Mouse (Mus musculus) stomach, embryonic 15.5 days (tissue): ENCODE results near the gene Nol6. TPM values are rescaled to one million over a fixed set of nuclear protein-coding genes. Genes with fewer than 3 reads are reported as not detected.
A peak's percentile ranks its signal among the peaks of the same experiment; 100 is the strongest.

Source experiments
- ATAC-seq: fragments of 200-750 bp; cut with Nextera tagmentation; 2 replicates; pipeline ENCODE4 v1.8.0; 2017; ENCODE audit warnings: low read depth, moderate number of reproducible peaks, moderate TSS enrichment; ENCODE audit not compliant: insufficient read depth, low FRiP score
- H3K27ac ChIP-seq: fragments of 300-500 bp; sonication (generic); 2 replicates; pipeline ENCODE4 v1.5.1; 2015; ENCODE audit warnings: mild to moderate bottlenecking, inconsistent platforms
- H3K27me3 ChIP-seq: fragments of 300-500 bp; sonication (generic); replicated peaks from 2 replicates; pipeline ENCODE4 v1.6.1; 2015; ENCODE audit warnings: inconsistent platforms
- H3K36me3 ChIP-seq: fragments of 300-500 bp; sonication (generic); 2 replicates; pipeline ENCODE4 v1.6.1; 2015; ENCODE audit warnings: inconsistent platforms
- H3K4me1 ChIP-seq: fragments of 300-500 bp; sonication (generic); 2 replicates; pipeline ENCODE4 v1.6.1; 2015; ENCODE audit warnings: inconsistent platforms
- H3K4me2 ChIP-seq: fragments of 300-500 bp; sonication (generic); 2 replicates; pipeline ENCODE4 v1.6.1; 2015; ENCODE audit warnings: mild to moderate bottlenecking, inconsistent platforms
- H3K4me3 ChIP-seq: fragments of 300-500 bp; sonication (generic); replicated peaks from 2 replicates; pipeline ENCODE4 v1.5.1; 2015; ENCODE audit warnings: inconsistent platforms
- H3K9ac ChIP-seq: fragments of 300-500 bp; sonication (generic); 2 replicates; pipeline ENCODE4 v1.6.1; 2015; ENCODE audit warnings: inconsistent platforms
- H3K9me3 ChIP-seq: fragments of 300-500 bp; sonication (generic); 2 replicates; pipeline ENCODE4 v1.6.1; 2016; ENCODE audit warnings: inconsistent platforms
- WGBS: fragments of 180-500 bp; shearing (Covaris S2); methylation state at CpG from one replicate; pipeline ENCODE4 v1.1.7; 2015; 5-methylcytosine and 5-hydroxymethylcytosine counted together
- polyA plus RNA-seq: library from polyadenylated mRNA; unstranded; fragments of >200 nt; fragmentation: Nextera tagmentation; extraction: Ambion mirVana; gene quantifications from 2 replicates; pipeline ENCODE4 v1.2.1, GENCODE M21; 2015

The Nol6 gene
- polyA plus RNA-seq, 1 experiment from 2014 or later: 20.1 TPM

DNA sequence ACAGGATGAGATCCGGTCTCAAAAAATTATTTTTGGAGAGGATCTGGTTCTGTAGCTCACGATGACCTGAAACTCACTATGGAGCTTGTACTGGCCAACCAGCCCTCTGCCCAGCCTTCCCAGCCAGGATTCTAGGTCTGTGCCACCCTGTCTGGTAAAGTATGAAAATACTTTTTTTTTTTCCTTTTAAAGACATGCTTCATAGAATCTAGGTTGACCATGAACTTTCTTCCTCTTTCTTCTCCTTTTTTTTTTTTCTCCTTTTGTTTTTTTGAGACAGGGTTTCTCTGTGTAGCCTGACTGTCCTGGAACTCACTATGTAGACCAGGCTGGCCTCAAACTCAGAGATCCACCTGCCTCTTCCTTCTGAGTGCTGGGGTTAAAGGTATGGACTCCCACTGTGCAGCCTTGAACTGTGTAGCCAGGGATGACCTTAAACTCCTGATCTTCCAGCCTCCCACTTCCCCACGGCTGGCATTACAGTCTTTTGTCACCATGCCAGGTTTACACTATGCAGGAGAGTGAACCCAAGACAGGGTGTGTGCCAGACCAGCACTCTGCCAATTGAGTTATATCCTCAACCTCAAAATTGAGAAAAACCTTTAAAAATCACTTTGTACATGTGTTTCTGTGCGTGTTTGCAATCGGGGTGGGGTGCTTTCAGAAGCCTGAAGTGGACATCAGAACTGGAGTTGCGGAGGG lies 16.1 kb upstream of the Nol6 start:
- Histone ChIP-seq H3K4me3 (no peak overlapping the region), H3K9me3 (no peaks in the 10 kb centered on the region), H3K4me1 (no peaks in the 10 kb centered on the region), H3K36me3 (no peaks in the 10 kb centered on the region), H3K9ac (no peak overlapping the region), H3K27ac (no peak overlapping the region), H3K4me2 (no peak overlapping the region), H3K27me3 (no peaks in the 10 kb centered on the region)
- 84% methylated on average over 6 of the region's 6 CpGs for WGBS
- ATAC-seq: no peak

DNA sequence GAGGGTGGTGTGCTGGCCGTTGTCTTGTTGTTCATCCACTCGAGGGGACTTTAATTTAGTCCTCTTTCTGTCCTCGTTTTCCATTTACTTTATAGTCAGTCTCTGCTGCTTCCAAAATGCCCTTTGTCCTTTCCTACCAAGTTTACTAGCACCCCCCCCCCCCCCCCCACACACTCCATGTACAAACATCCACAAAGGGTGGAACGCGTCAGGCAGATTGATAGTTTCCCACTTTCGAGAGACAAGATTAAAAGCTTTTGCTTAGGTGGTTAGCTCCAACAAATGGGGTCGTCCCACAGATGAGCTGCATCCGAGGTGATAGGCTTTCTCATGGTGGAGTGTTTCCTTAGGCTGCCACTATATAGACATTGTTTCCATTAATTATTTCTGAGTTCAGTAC lies 12.6 kb upstream of the Nol6 start:
- H3K27me3 ChIP-seq: no peaks in the 10 kb centered on the region
- ATAC-seq: no peak
- H3K4me1 ChIP-seq: no peaks in the 10 kb centered on the region
- under 1% methylated on average over 8 of the region's 8 CpGs for WGBS
- peak overlapping the region; percentile 93 for H3K4me3 ChIP-seq
- no peaks in the 10 kb centered on the region for H3K36me3 ChIP-seq
- H3K4me2 ChIP-seq: peak overlapping the region; percentile 75
- H3K9ac ChIP-seq: peak overlapping the region; percentile 97; the same call in 1 of the 2 replicates
- H3K27ac ChIP-seq: peak overlapping the region; percentile 98
- no peaks in the 10 kb centered on the region for H3K9me3 ChIP-seq

DNA sequence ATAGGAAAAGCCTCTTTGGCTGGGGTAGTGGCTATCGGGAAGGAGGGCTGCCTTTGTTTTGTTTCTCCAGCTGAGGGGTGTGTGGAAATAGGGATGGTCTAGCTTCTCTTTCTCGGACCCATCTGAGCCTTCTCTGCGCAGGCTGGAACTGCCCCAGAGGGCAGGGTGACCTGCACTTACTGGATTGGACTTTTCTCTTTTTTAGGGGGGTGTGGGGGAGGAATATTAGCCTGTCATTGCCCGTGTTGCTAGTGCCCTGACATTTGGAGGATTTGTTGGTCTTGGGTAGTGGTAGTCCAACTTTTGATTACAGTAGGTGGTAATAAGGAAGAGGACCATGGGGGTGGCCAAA lies 12.2 kb upstream of the Nol6 start:
- ATAC-seq: peak; percentile 6
- no peaks in the 10 kb centered on the region for H3K4me1 ChIP-seq
- no peaks in the 10 kb centered on the region for H3K9me3 ChIP-seq
- 0% methylated on average over 4 of the region's 4 CpGs for WGBS
- H3K4me3 ChIP-seq: peak overlapping the region; percentile 93
- H3K27me3 ChIP-seq: no peaks in the 10 kb centered on the region
- peak overlapping the region; percentile 97 for H3K9ac ChIP-seq
- peak overlapping the region; percentile 75 for H3K4me2 ChIP-seq
- H3K27ac ChIP-seq: peak overlapping the region; percentile 98
- no peaks in the 10 kb centered on the region for H3K36me3 ChIP-seq

DNA sequence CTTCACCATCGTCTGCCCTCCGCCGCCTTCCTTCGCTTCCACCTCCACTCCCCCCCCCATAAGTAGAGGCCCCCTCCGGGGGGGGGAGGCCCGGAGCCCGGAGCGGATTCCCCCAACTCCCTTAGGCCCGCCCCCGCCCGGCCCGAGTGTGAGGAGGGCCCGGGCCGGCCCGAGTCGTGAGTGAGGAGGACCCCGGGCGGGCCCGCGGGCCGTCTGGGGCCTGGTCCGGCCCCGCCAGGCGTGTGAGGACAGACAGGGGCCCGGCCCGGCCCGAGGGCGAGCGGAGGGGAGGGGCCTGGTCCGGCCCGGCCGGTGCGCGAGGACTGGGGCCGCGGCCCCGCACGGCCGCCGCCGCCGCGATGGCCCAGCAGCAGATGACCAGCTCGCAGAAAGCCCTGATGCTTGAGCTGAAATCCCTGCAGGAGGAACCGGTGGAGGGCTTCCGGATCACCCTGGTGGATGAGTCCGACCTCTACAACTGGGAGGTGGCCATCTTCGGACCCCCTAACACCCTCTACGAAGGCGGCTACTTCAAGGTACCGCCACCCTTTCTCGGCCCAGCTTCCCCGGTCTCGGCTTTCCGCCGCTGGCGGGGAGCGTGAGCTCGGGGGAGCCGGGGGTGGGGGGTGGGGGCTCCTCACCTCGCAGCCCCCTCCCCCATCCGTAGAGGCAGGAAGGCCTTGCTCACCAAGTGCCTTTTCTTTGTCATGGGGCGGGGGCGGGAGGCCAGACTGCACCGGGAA lies 11.6 kb upstream of the Nol6 start, which contains the start of gene Ube2r2:
TSS of gene Ube2r2 (plus strand) at position 33 of the 743 bp plus-strand sequence.
- peak; percentile 70 for ATAC-seq
- H3K27me3 ChIP-seq: no peaks in the 10 kb centered on the region
- H3K4me2 ChIP-seq: peak within 1 kb of the TSS; percentile 75
- H3K4me1 ChIP-seq: no peaks in the 10 kb centered on the region
- H3K9me3 ChIP-seq: no peaks in the 10 kb centered on the region
- peak within 1 kb of the TSS; percentile 97 for H3K9ac ChIP-seq
- WGBS: under 1% methylated on average over 62 of the region's 65 CpGs
- H3K4me3 ChIP-seq: peak within 1 kb of the TSS; percentile 93
- peak within 1 kb of the TSS; percentile 98 for H3K27ac ChIP-seq
- H3K36me3 ChIP-seq: no peaks in the 10 kb centered on the region

DNA sequence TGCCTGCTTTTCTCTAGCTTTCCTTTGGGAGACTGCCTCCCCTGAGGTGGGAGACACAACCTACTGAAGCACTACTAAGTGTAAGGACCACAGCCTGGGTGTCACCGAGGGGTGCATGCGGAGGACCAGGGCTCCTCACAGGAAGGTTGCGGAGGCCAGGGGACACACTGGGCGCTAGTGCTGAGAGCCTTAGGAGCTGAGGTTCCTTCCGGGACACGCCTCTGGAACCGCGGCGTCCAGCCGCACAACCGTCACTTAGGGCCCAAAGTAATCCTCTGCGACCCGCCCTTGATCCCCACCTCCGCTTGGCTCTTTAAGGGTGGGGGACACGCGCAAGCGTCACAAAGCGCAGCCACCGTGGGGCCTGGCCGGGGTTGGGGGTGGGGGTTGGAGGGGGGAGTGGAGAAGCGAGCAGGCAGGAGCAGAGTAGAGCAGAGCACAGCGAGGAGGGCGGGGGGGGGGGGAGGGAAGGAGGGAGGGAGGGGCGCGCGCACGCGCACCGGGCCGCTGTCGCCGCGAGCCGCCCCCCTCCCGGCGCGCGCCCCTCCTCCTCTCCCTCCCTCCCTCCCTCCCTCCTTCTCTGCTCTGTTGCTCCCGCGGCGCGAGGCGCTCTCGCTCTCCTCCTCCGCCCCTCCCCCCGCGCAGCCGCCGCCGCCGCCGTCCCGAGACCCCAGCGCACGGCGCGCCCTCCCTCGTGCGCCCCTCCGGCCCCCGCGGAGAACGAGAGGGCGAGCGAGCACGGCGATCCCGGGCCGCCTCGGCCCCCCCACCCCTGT lies 10.9 kb upstream of the Nol6 start:
- Histone ChIP-seq H3K36me3 (no peaks in the 10 kb centered on the region), H3K9ac (peak overlapping the region; percentile 97), H3K27ac (peak overlapping the region; percentile 98), H3K4me3 (peak overlapping the region; percentile 93), H3K4me2 (peak overlapping the region; percentile 75), H3K9me3 (no peaks in the 10 kb centered on the region), H3K27me3 (no peaks in the 10 kb centered on the region), H3K4me1 (no peaks in the 10 kb centered on the region)
- ATAC-seq: peak; percentile 94
- WGBS: 2% methylated on average over 24 of the region's 70 CpGs

DNA sequence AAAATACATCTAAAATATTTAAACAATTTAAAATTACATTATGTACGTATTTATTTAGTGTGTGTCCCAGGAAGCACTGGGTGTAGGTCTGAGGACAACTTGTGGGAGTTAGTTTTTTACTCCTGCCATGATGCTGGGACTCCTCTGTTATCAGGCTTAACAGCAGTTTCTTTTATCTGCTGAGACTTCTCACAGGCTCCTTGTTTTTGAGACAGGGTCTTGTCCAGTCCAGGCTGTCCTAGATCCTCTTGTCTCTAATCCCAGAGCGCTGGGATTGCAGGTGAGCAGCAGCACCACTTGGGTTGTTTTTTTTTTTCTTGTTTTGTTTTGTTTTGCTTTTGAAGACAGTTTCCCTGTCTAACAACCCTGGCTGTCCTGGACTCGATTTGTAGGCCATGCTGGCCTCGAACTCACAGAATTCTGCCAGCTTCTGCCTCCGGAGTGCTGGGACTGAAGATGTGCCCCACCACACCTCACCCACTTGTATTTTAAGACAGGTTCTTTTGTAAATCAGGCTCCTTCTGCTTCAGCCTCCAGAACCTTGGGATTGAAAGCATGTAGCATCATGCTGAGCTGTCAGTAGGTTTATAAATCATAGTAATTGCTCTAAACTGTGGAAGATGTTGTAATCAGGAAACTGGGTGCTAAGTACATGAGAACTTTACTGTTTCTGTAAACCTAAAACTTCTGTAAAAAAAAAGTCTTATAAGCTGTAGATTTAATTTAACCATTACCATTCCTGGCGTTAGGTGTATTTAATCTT lies 9.5 kb upstream of the Nol6 start:
- WGBS: 75% methylated on average over 6 of the region's 6 CpGs

DNA sequence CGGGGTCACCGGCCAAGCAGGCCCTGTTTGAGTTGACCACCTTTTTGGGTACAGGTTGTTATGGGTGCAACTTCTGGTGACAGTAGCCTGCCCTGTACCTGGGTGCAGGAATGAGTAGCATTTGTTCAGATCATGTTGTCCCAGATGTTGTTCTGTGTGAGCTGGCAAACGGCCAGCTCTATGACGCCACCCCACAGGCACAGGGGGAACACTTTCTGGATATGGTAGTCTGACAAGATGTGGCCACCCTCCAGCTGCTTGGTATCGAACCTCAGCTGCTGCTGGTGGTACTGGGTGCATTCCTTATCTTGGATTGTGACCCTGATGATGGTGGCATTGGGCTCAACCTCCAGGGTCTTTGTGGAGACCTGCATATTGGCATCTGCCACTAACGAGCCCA lies 8.2 kb upstream of the Nol6 start:
- no peaks in the 10 kb centered on the region for H3K4me1 ChIP-seq
- 75% methylated on average over 6 of the region's 6 CpGs for WGBS
- no peak overlapping the region for H3K4me2 ChIP-seq
- no peak overlapping the region for H3K27ac ChIP-seq
- no peak overlapping the region for H3K4me3 ChIP-seq
- H3K9me3 ChIP-seq: no peaks in the 10 kb centered on the region
- H3K36me3 ChIP-seq: no peaks in the 10 kb centered on the region
- no peak overlapping the region for H3K9ac ChIP-seq
- ATAC-seq: no peak
- no peaks in the 10 kb centered on the region for H3K27me3 ChIP-seq

More for the DNA sequence above, 9.5 kb upstream of the Nol6 start:
- ATAC-seq: no peak
- no peaks in the 10 kb centered on the region for H3K36me3 ChIP-seq
- no peak overlapping the region for H3K9ac ChIP-seq
- no peak overlapping the region for H3K4me2 ChIP-seq
- peak overlapping the region; percentile 98; the same call in 1 of the 2 replicates for H3K27ac ChIP-seq
- no peaks in the 10 kb centered on the region for H3K27me3 ChIP-seq
- no peaks in the 10 kb centered on the region for H3K4me1 ChIP-seq
- H3K4me3 ChIP-seq: no peak overlapping the region
- H3K9me3 ChIP-seq: no peaks in the 10 kb centered on the region

DNA sequence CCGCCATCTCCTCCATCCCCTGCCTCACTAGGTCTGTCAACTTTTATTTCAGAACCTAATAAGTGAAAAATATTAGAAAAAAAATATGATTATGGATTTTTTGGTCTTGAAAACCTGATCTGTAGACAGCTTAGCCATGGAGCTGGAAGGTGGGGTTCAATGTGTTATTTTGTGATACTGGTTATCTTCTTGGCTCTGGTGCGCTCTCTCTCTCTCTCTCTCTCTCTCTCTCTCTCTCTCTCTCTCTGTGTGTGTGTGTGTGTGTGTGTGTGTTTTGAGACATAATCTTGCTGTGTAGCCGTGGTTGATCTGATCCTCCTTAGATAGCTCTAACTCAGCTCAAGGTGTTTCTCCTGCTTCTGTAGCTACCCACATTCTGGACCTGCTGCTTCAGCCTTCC lies 5.6 kb upstream of the Nol6 start:
- WGBS: 84% methylated on average over 3 of the region's 3 CpGs
- peak; percentile 78; the same call in 1 of the 2 replicates for ATAC-seq
- Histone ChIP-seq H3K9ac (no peak overlapping the region), H3K9me3 (no peaks in the 10 kb centered on the region), H3K27ac (no peak overlapping the region), H3K4me2 (no peak overlapping the region), H3K4me1 (no peaks in the 10 kb centered on the region), H3K36me3 (no peaks in the 10 kb centered on the region), H3K4me3 (no peak overlapping the region), H3K27me3 (no peaks in the 10 kb centered on the region)

DNA sequence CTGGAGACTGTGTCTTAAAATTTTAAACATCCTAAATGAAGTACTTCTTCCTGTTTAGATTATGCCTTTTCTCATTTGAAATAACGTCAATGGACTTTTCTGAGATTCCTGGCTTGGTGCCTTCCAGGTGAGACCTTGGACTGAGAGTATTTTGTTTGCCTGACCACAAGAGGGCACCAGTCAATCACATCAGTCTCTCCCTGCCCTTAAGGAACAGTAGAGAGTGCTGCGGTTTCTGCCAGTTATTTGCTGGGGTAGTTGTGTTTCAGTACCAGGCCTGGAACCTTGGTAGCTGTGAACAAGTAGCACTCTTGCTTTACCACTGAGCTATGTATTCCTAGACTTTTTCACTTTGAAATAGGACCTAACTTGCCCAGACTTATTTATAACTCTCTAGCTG lies 5.2 kb upstream of the Nol6 start:
- no peaks in the 10 kb centered on the region for H3K9me3 ChIP-seq
- H3K4me2 ChIP-seq: no peak overlapping the region
- H3K4me1 ChIP-seq: no peaks in the 10 kb centered on the region
- no peak overlapping the region for H3K4me3 ChIP-seq
- H3K9ac ChIP-seq: no peak overlapping the region
- peak; percentile 87 for ATAC-seq
- 7% methylated on average over 2 of the region's 2 CpGs for WGBS
- no peaks in the 10 kb centered on the region for H3K36me3 ChIP-seq
- no peaks in the 10 kb centered on the region for H3K27me3 ChIP-seq
- H3K27ac ChIP-seq: no peak overlapping the region

DNA sequence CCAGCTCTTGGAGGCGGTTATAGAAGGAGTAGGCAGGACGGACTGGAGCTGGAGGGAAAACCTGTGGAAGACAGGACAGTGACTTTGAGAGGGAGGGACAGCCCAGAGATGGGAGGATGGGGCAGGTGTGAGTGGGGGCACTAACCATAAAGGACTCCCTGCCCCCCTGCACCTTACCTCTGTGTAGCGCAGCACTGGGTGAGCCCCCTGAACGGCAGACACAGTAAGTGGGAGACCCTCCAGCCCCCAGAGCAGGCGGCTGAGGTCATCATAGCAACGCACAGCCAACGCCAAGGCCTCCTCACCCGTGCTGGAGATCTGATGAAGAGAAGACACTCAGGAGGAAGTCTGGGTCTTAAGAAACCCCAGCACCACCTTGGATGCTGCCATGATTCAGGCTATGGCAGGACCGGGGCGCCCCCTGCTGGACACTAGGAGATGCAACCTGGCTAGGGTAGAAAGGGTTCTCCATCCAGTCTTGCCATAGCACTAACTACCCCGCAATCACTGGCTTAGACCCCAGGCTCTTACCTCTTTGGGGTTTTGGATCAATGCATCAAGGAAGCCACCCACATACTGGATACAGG lies 5.5 kb downstream of the Nol6 start:
- H3K9ac ChIP-seq: no peak overlapping the region
- no peak overlapping the region for H3K4me2 ChIP-seq
- no peaks in the 10 kb centered on the region for H3K27me3 ChIP-seq
- H3K4me3 ChIP-seq: no peak overlapping the region
- peaks cover 4% of the 10 kb centered on the region for H3K4me1 ChIP-seq
- WGBS: 72% methylated on average over 11 of the region's 11 CpGs
- H3K36me3 ChIP-seq: peaks cover 76% of the 10 kb centered on the region
- no peaks in the 10 kb centered on the region for H3K9me3 ChIP-seq
- no peak; the same call in 1 of the 2 replicates for ATAC-seq
- no peak overlapping the region for H3K27ac ChIP-seq

DNA sequence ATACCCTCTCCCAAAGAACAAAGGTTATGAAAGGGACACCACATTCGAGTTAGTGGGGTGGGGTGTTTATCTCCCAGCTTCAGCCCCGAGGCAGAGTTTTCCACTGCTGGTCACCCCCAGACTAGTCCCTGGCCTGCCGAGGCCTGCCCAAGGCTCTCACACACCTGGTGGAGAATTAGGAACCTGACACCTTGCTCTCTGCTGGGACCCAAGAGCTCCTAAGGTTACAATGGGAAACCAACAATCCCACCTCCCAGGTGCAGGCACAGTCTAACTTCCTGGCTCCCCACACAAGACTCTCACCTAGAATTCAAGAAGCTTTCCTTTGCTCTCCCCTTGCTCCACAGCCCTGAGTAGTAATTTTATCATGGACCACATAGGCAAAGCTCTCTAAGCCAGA lies 7.4 kb downstream of the Nol6 start:
- Histone ChIP-seq H3K4me3 (no peak overlapping the region), H3K36me3 (peaks cover 70% of the 10 kb centered on the region)
- 64% methylated on average over 3 of the region's 3 CpGs for WGBS

More for the DNA sequence above, 7.4 kb downstream of the Nol6 start:
- Histone ChIP-seq H3K27ac (no peak overlapping the region), H3K4me2 (no peak overlapping the region), H3K9me3 (no peaks in the 10 kb centered on the region), H3K9ac (no peak overlapping the region), H3K27me3 (no peaks in the 10 kb centered on the region), H3K4me1 (no peaks in the 10 kb centered on the region)
- ATAC-seq: no peak
